ENCODE assay signal across 8 mouse cellular contexts in genomic region chr15:82379511-82379870, GRCm38 (mm10). TPM values are rescaled to one million over a fixed set of nuclear protein-coding genes. Genes with fewer than 3 reads are reported as not detected.
DNase-seq lines count a peak whose midpoint lies in the region; ATAC-seq and TF ChIP-seq lines count a peak whose summit lies in the region.

No protein-coding gene starts in this region.

- H3K36me3 ChIP-seq in kidney, postnatal 0 days (ENCODE audit: insufficient read depth, low read length): no peaks in the 10 kb centered on the region
- H3K36me3 ChIP-seq in forebrain, embryonic 13.5 days (ENCODE audit: poor library complexity, severe bottlenecking): no peaks in the 10 kb centered on the region

- ATAC-seq in kidney, postnatal 0 days (replicated peaks; ENCODE audit: low FRiP score, low read depth): peak; percentile 27; the same call in 1 of the 2 replicates
- 0 out of 2 replicates have a peak, but pooled peaks have one; percentile 13 for ATAC-seq in forebrain, embryonic 13.5 days

- peak overlapping the region; percentile 71 for H3K9ac ChIP-seq in kidney, postnatal 0 days (ENCODE audit: low read depth, low read length)
- H3K9ac ChIP-seq in forebrain, embryonic 13.5 days: peak overlapping the region; percentile 24

- peak overlapping the region; percentile 54 for H3K4me3 ChIP-seq in kidney, postnatal 0 days (replicated peaks; ENCODE audit: low read depth, low read length)
- H3K4me3 ChIP-seq in forebrain, embryonic 13.5 days: peak overlapping the region; percentile 35
- H3K4me3 ChIP-seq in olfactory bulb, adult 2 months (ENCODE audit: insufficient read depth, low read depth, low read length): peak overlapping the region; percentile 52

- H3K9me3 ChIP-seq in kidney, postnatal 0 days (replicated peaks; ENCODE audit: low read length): no peaks in the 10 kb centered on the region
- H3K9me3 ChIP-seq in forebrain, embryonic 13.5 days (replicated peaks): no peaks in the 10 kb centered on the region

- no peak for DNase-seq in kidney, postnatal 0 days (ENCODE audit: low spot score)
- DNase-seq in kidney, postnatal 25 days: no peak
- peak; percentile 46 for DNase-seq in liver
- DNase-seq in ovary, postnatal 14 days (ENCODE audit: low spot score): no peak
- DNase-seq in Muller cell, postnatal 12 days (ENCODE audit: inconsistent ontology term): no peak
- DNase-seq in cerebellum, adult 18-20 months: no peak

- WGBS in kidney, postnatal 0 days: 21% methylated on average over 7 of the region's 7 CpGs
- 19% methylated on average over 7 of the region's 7 CpGs for WGBS in forebrain, embryonic 13.5 days
- 70% methylated on average over 7 of the region's 7 CpGs for WGBS in olfactory bulb, adult 2 months

- H3K27me3 ChIP-seq in kidney, postnatal 0 days (ENCODE audit: insufficient read depth, low read length): no peaks in the 10 kb centered on the region
- no peaks in the 10 kb centered on the region for H3K27me3 ChIP-seq in forebrain, embryonic 13.5 days

- H3K27ac ChIP-seq in kidney, postnatal 0 days: peak overlapping the region; percentile 93
- H3K27ac ChIP-seq in forebrain, embryonic 13.5 days: no peak overlapping the region
- peak overlapping the region; percentile 89 for H3K27ac ChIP-seq in olfactory bulb, adult 2 months (ENCODE audit: insufficient read depth, low read depth, low read length)

- peaks cover 12% of the 10 kb centered on the region for H3K4me1 ChIP-seq in kidney, postnatal 0 days (replicated peaks; ENCODE audit: insufficient read depth, low read length)
- peaks cover 29% of the 10 kb centered on the region for H3K4me1 ChIP-seq in forebrain, embryonic 13.5 days
- peaks cover 20% of the 10 kb centered on the region for H3K4me1 ChIP-seq in olfactory bulb, adult 2 months (ENCODE audit: control insufficient read depth, insufficient read depth, low read length)

- TF ChIP-seq CTCF in kidney, postnatal 0 days (IDR thresholded peaks at IDR 0.05; ENCODE audit: low read depth): no peak
- TF ChIP-seq CTCF in olfactory bulb, adult 2 months (IDR thresholded peaks at IDR 0.05; ENCODE audit: insufficient read depth, low read depth, low read length): no peak; the same call in 1 of the 2 replicates

- TF ChIP-seq POLR2A in olfactory bulb, adult 2 months (IDR thresholded peaks at IDR 0.05; ENCODE audit: insufficient read depth, low read depth, low read length): no peak

- H3K4me2 ChIP-seq in kidney, postnatal 0 days (ENCODE audit: low read length): peak overlapping the region; percentile 75
- H3K4me2 ChIP-seq in forebrain, embryonic 13.5 days: peak overlapping the region; percentile 60

RNA-seq across cellular contexts. Expression of gene Cyp2d22, which starts 0.6 kb away (rescaled TPM):
- 12.8 and 16.7 TPM in 2 replicates for polyA plus RNA-seq in kidney, postnatal 0 days (2015; fragmentation: Nextera tagmentation; extraction: Ambion mirVana)
- 1.6 and 1.7 TPM in 2 replicates for polyA plus RNA-seq in forebrain, embryonic 13.5 days (2015; fragmentation: Nextera tagmentation; extraction: Ambion mirVana)
- polyA plus RNA-seq in olfactory bulb, adult 2 months (2012; ENCODE audit: insufficient read depth, insufficient read length, low replicate concordance, missing spikeins): not detected in 2 replicates

RNA-seq across cellular contexts. Expression of gene Cyp2d11, which starts 14.3 kb away (rescaled TPM):
- polyA plus RNA-seq in kidney, postnatal 0 days (2015; fragmentation: Nextera tagmentation; extraction: Ambion mirVana): not detected in 2 replicates
- polyA plus RNA-seq in forebrain, embryonic 13.5 days (2015; fragmentation: Nextera tagmentation; extraction: Ambion mirVana): not detected in 2 replicates
- polyA plus RNA-seq in olfactory bulb, adult 2 months (2012; ENCODE audit: insufficient read depth, insufficient read length, low replicate concordance, missing spikeins): not detected in 2 replicates

RNA-seq across cellular contexts. Expression of gene Ndufa6, which starts 25.4 kb away (rescaled TPM):
- 793 and 923 TPM in 2 replicates for polyA plus RNA-seq in kidney, postnatal 0 days (2015; fragmentation: Nextera tagmentation; extraction: Ambion mirVana)
- polyA plus RNA-seq in forebrain, embryonic 13.5 days (2015; fragmentation: Nextera tagmentation; extraction: Ambion mirVana): 318 and 358 TPM in 2 replicates
- polyA plus RNA-seq in olfactory bulb, adult 2 months (2012; ENCODE audit: insufficient read depth, insufficient read length, low replicate concordance, missing spikeins): not detected in 2 replicates

RNA-seq across cellular contexts. Expression of gene Cyp2d10, which starts 27.5 kb away (rescaled TPM):
- 0.12 TPM in 1 of 2 replicates, not detected in the other for polyA plus RNA-seq in kidney, postnatal 0 days (2015; fragmentation: Nextera tagmentation; extraction: Ambion mirVana)
- 0.57 TPM in 1 of 2 replicates, not detected in the other for polyA plus RNA-seq in forebrain, embryonic 13.5 days (2015; fragmentation: Nextera tagmentation; extraction: Ambion mirVana)
- polyA plus RNA-seq in olfactory bulb, adult 2 months (2012; ENCODE audit: insufficient read depth, insufficient read length, low replicate concordance, missing spikeins): not detected in 2 replicates

RNA-seq across cellular contexts. Expression of gene Smdt1, which starts 40.7 kb away (rescaled TPM):
- polyA plus RNA-seq in kidney, postnatal 0 days (2015; fragmentation: Nextera tagmentation; extraction: Ambion mirVana): 375 and 378 TPM in 2 replicates
- polyA plus RNA-seq in forebrain, embryonic 13.5 days (2015; fragmentation: Nextera tagmentation; extraction: Ambion mirVana): 303 and 321 TPM in 2 replicates
- polyA plus RNA-seq in olfactory bulb, adult 2 months (2012; ENCODE audit: insufficient read depth, insufficient read length, low replicate concordance, missing spikeins): not detected in 2 replicates
